Mouse (Mus musculus) spleen, adult 2 months (tissue): Measurements from ENCODE around the gene Sycn.

Source experiments
- CTCF ChIP-seq: fragments of 200-500 bp; IDR thresholded peaks from 2 replicates; pipeline ENCODE4 v1.5.1; 2011; ENCODE audit warnings: mild to moderate bottlenecking, inconsistent platforms; ENCODE audit not compliant: insufficient read depth, insufficient read length, insufficient replicate concordance; ENCODE audit errors: extremely low read depth
- POLR2A ChIP-seq: fragments of 200-500 bp; IDR thresholded peaks from 2 replicates; pipeline ENCODE4 v1.6.1; 2011; ENCODE audit warnings: low read depth, low read length, inconsistent platforms

- no peak for TF ChIP-seq CTCF
- TF ChIP-seq POLR2A, result no peak
Observed at GRCm38 (mm10) chr7:28561967-28562366, 21.3 kb downstream of the Sycn start.
